Mouse (Mus musculus): ENCODE measurements around the gene Mettl26. TPM values are rescaled to one million over a fixed set of nuclear protein-coding genes. Genes with fewer than 3 reads are reported as not detected.
"Not testable (repeated sequence)": the region's sequence is repeated elsewhere in the genome, so short reads cannot be mapped to it uniquely, and the experiment has no call there.

Gene Mettl26
- total RNA-seq, 2 experiments from 2014 or later: 34.8 to 36.0 TPM

DNA sequence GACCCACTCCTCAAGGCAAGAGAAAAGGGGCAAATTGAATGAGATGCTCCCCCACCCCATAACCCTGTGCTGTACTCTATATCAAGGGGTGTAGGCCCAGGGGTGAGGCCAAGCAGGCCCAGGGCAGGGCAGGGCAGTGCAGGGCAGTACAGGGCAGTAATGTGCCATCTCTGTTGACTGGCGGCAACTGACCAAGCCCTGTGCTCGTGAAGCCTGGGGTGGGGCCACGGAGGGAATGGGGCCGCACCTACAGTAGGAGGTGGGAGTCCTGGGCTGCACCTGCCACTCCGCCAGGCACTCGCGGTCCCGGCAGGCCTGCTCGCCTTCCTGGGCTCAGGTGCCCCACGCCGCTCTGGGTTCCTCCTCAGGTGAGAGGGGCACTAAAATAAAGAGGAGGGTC lies 9.6 kb upstream of the Mettl26 start:
- intact Hi-C loops (cut with DNase I): no loop called here
- no peak for DNase-seq (ENCODE audit: extremely low spot score in 1 of 2, low spot score in 2 of 2)

DNA sequence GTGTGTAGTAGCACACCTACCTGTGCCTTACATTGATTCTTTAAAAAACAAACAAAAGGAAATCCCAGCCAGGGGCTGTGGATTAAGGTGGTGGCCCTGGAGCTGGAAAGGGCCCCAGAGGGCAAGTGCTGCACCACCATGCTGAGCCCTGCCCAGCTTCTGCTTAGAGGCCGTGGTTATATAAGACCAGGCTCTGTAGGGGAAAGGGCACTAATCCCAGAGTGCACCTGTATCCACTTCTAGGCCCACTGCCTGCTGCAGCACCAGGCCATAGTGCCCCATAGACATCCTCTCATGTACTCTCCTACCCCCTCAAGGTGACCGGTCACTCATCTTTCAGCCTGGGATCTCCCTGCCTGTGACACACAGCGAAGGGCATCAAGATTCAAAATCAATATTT lies 8.7 kb upstream of the Mettl26 start:
- intact Hi-C loops (cut with DNase I): no loop called here
- no peak for DNase-seq (ENCODE audit: extremely low spot score in 1 of 2, low spot score in 2 of 2)

DNA sequence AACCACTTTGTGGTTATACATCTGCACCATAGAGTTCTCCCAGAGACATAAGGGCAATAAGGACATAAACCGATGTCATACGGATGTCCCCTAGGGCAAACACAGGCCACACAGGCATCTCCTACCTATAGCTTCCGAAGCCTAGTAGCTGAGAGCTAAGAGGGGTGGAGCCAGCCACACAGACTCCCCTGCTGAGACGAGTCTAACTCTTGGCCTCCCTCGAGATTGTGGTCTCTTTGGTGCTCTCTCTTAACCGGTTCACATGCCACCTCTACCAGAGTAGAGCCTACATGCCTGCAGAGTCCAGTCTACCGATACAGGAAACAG lies 7.4 kb upstream of the Mettl26 start:
- intact Hi-C loops (cut with DNase I): no loop called here
- DNase-seq (ENCODE audit: extremely low spot score in 1 of 2, low spot score in 2 of 2): no peak

DNA sequence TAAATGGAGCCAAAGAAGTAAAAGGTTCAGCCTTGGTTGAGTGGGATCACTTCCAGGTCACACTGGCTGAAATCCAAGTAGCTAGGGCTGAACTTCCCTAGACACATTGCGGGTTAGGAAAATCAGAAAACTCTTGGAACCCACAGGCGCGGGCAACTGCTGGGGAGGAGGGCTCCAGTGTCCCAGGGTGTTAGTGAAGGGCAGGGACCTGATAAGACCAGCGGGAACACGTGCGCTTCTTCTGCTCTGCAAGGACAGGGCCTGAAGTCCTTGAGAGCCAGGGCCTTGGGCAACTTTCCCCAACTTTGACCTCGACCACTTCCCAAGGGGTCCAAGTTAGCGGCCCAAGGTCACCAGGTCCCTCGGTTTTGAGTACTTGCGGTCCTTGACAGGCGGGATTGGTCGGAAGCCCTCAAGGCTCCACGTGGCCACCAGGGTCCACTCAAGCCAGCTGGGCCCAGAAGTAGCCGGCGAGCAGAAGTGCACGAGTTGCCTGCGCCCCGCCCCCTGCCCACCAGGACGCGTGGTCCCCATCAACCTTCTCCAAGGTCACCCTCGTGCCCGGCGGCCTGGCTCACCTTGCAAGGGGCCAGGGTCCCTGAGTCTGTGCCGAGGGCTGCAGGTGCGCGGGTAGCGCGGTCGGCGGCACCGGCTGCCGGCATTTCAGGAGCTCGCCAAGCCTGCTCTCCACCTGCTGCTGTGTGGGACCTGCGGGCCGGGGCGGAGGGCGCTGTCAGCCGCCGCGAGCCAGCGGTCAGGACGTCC lies 6.9 kb upstream of the Mettl26 start:
- peak in 1 of 2 experiments; percentile 69 for DNase-seq (ENCODE audit: extremely low spot score in 1 of 2, low spot score in 2 of 2)
- intact Hi-C loops (cut with DNase I): no loop called here

DNA sequence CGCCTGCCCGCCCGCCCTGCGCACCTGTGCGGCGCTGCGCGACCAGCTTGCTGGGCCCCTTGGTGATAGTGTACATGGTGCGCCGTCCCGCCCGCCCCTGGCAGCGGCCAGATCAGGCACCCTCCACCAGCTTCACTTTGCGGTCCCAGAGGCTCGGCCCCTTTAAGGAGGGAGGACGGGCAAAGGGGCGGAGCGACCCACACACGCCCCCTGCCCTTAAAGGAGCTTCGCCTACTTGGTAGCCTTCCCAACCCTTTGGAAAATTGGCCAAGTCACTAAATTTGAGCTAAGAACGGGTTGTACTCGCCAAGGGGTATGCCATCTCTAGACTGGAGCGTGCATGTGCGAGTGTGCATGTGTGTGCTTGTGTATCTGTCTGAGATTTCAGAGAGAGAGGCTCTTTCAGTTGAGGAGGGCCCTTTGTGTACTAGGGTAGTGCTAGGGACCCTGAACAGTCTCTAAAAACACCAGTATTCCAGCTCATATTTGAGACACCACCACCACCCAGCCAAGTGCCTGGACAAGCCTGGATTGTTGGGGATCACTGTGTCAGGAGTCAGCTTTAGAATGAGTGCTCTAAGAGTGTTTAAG lies 6.2 kb upstream of the Mettl26 start, which contains the start of gene Mcrip2:
Mcrip2 (minus strand) TSS at position 164 of the 591 bp plus-strand sequence.
- intact Hi-C loops (cut with DNase I): no loop called here

DNA sequence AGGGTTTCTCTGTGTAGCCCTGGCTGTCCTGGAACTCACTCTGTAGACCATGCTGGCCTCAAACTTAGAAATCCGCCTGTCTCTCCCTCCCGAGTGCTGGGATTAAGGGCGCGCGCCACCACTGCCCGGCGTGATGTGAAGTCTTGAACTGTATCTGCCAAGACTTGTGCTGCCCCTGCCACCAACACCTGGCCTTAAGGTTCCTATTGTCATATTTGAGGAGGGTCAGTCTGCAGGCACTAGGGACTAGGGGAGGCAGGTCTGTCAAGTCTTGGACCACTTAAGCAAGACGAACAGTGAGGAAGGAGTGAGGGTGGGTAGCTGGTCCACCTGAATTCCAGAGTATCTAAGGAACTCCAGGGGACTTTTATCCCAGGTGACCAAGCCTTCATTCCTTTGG lies 5.4 kb upstream of the Mettl26 start:
- intact Hi-C loops (cut with DNase I): no loop called here
- no peak for DNase-seq (ENCODE audit: extremely low spot score in 1 of 2, low spot score in 2 of 2)

More for the DNA sequence above, 6.2 kb upstream of the Mettl26 start, which contains the start of gene Mcrip2:
- DNase-seq (ENCODE audit: extremely low spot score in 1 of 2, low spot score in 2 of 2): peak in 1 of 2 experiments; percentile 90

DNA sequence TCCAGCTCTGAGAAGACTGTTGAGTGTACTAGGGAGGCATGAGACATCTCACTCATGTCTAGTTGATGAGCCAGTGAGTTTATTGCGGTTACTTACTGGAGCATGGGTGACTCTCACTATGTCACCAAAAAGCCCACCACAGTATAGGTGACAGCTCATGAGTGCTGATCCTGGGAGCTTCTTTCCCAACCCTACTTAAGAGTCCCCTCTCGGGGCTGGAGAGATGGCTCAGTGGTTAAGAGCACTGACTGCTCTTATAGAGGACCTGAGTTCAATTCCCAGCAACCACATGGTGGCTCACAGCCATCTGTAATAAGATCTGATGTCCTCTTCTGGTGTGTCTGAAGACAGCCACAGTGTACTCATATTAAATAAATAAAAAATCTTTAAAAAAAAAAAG lies 4.9 kb upstream of the Mettl26 start:
- DNase-seq (ENCODE audit: extremely low spot score in 1 of 2, low spot score in 2 of 2): no peak
- intact Hi-C loops (cut with DNase I): no loop called here

DNA sequence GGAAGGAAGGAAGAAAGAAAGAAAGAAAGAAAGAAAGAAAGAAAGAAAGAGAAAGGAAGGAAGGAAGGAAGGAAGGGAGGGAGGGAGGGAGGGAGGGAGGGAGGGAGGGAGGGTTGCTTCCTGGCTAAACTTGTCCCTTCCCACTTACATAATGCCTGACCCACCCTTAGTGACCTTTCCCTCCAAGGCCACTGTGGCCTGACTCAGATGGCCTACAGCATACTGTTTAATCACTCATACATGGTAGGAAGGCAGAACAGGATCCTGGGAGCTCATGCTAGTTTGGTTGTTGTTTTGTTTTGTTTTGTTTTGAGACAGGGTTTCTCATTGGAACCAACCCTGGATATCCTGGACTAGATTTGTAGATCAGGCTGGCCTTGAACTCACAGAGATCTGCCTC lies 3.3 kb upstream of the Mettl26 start:
- intact Hi-C loops (cut with DNase I); DNase-seq (ENCODE audit: extremely low spot score in 1 of 2, low spot score in 2 of 2): not testable (repeated sequence)

DNA sequence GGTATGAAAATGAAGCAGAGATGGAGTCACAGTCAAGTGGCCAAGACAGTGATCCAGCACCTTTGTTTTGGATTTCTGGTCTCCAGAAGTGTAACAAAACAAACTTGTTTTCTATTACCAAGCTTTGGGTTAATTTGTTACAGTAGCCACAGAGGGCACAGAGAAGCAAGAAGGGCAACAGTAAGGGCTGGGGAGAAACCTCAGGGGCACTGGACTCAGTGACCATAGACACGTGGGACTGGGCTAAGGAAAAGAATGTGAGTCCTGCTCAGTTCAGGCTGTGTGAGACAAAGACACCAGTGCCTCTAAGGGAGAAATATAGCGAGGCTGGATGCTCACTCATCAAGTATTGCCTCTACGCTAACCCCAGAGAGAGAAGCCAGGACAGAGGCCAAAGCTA lies 2.2 kb upstream of the Mettl26 start:
- intact Hi-C loops (cut with DNase I): no loop called here

DNA sequence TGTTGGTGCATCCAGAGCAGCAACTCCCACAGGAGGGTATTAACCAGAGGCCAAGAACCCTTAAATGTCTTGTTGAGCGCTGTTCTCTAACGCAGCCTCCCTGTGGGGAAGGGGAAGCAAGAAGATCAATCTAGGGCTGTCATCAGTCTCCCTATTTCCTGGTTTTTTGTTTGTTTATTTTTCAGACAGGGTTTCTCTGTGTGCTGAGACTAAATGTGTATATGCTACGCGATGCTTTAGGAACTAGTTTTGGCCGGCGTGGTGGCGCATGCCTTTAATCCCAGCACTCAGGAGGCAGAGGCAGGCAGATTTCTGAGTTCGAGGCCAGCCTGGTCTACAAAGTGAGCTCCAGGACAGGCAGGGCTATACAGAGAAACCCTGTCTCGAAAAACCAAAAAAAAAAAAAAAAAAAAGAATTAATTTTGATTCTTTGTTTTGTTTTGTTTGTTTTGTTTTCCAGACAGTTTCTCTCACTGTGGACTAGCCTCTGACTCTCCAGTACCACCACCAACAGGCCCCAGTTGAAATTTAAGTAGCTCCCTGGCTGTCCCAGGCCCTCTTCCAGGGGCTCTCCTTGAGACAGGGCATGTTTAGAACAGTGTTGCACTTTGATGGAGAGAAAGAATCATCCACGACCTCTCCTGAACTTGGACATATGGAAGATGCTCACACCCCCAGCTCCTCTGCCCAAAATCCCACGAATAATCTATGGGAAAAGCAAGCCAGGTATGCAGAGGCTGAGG lies 1.3 kb upstream of the Mettl26 start:
- intact Hi-C loops (cut with DNase I): no loop called here
- DNase-seq (ENCODE audit: extremely low spot score in 1 of 2, low spot score in 2 of 2): no peak

More for the DNA sequence above, 2.2 kb upstream of the Mettl26 start:
- DNase-seq (ENCODE audit: extremely low spot score in 1 of 2, low spot score in 2 of 2): no peak

DNA sequence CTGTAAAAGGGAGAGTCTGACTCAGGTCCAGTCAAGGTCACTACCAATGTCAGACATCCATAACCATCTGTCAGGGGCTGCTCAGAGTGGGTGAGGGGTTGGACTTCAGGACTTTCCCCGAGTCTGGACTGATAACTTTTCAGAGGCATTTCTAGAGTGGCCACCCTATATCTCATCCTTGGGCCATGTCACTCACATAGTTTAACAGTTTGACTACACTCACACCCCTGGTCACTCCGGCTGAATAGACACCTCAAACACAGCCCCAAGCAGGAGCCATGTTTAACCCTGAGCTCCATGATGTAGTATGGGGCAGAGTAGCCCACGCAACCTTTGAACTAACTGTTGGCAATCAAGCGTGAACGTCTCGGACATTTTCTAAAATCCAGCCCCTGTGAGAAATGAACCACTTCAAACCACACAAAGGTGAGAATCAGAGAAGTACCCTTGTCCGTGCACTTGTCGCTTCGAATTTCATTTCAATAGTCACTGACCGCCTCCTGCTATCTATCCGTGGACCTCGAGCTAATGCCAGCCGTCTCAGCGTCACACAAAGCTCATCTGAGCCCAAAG lies 640 bp upstream of the Mettl26 start:
- intact Hi-C loops (cut with DNase I): no loop called here
- DNase-seq (ENCODE audit: extremely low spot score in 1 of 2, low spot score in 2 of 2): no peak

DNA sequence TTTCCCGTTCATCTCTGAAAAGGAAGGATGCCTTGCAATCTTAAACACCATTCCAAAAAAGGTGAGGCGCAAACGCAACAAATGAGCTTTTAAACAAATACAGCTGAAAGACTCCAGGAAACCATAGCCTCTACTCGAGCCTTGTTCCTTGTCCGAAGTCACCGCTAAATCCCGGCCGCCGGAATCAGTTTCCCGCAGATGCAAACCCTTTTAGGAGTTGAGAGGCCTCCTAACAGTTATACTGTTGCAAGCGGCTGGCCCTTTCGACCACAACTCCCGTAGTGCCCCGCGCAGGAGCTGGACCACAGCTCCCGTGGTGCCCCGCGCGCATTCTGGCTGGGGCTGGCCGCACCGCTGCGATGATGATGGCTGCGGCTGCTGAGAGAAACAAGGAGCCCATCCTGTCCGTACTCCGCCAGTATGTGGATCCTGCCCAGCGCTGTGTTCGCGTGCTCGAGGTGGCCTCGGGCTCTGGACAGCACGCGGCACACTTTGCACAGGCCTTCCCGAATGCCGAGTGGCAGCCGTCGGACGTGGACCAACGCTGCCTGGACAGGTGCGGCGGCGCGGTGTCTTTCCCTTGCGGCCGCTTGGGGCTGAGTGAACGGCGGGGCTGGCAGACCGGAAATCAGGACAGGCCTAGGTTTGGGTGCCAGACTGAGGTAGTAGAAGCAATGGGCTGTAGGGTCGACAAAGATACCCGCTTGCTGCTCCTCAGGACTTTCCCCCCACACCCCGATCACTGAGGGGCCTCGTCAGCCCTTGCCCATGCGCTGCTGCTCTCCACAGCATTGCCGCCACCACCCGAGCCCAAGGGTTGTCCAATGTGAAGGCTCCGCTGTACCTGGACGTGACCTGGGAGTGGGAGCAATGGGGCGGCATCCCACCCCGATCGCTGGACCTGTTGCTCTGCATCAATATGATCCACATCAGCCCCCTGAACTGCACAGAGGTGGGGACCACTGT lies 580 bp downstream of the Mettl26 start:
- intact Hi-C loops (cut with DNase I): no loop called here
- DNase-seq (ENCODE audit: extremely low spot score in 1 of 2, low spot score in 2 of 2): peak; percentile 89 to 94

DNA sequence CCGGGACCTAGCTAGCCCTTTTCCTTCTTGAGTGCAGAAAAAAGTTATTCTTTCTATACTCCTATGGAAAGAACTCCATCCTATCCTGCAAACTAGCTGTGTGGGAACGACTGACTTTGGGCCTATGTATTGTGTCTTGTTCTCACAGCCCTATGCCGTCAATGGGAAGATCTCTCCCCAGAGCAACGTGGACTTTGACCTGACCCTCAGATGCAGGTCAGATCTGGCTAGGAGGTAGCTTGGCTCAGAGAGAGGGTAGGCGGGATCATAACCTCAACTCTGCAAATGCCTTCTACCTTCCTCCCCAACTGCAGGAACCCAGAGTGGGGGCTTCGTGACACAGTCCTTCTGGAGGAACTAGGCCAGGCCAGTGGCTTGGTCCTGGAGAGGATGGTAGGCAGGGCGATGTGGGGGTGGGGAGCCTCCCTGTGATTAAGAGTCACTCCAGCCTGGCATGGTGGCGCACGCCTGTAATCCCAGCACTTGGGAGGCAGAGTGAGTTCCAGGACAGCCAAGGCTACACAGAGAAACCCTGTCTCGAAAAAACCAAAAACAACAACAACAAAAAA lies 1.6 kb downstream of the Mettl26 start:
- intact Hi-C loops (cut with DNase I): no loop called here
- DNase-seq (ENCODE audit: extremely low spot score in 1 of 2, low spot score in 2 of 2): no peak

DNA sequence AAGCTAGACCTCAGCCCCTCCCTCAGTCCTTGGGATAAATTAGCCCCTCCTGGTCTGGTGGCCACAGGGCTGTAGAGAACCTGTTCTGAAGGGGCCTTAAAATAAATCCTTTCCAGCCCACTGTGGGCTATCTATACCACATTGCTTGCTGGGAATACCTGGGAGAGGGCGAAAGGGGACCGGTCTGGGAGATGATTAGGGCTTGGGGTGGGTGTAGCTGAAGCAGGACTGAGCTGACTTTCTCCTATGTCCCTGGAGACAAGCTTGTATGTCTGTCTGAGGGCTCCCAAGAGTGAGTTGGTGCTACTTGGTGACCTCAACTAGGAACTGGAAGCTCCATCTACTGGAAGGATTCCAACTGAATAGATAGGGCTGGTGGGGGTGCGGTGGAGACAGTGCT lies 2.2 kb downstream of the Mettl26 start:
- intact Hi-C loops (cut with DNase I): no loop called here
- no peak for DNase-seq (ENCODE audit: extremely low spot score in 1 of 2, low spot score in 2 of 2)

DNA sequence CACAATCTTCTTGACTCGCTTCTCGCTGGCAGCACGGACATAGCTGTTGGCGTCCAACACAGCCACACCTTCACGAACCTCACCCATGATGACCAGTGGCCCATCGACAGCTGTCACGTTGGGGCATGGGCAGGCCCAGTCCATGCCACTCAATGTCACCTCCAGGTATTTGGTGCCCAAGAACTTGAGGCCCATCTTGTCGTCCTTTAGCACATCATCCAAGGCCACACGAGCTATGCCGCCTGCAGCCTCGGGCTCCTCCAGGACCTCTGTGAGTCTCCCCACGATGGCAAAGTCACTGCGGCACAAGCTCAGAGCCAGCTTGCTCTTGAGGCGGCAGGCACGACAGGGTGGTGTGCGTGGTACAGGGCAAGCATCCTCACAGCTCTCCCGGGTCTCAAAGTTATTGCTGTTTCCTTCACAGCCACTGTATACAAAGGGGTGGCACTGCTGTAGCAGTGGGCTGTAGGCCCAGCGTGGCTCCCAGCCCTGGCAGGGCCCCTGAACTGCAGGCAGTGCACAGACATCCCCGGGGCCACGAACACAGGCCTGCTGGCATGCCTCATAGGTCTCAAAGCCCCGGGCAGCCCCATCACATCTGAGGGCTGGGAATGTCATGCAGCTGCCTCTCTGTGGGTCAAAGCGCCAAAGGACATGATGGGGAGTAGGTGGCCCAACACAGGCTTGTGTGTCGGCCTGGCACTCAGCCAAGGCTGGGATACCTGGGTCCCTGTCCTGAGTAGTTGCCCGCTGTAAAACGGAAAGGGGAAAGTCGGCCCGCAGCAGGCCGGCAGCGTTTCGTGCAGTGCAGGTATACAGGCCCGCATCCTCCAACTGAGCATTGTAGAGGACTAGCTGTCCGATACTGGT lies 3.1 kb downstream of the Mettl26 start:
- DNase-seq (ENCODE audit: extremely low spot score in 1 of 2, low spot score in 2 of 2): peak in 1 of 2 experiments; percentile 55
- intact Hi-C loops (cut with DNase I): no loop called here

DNA sequence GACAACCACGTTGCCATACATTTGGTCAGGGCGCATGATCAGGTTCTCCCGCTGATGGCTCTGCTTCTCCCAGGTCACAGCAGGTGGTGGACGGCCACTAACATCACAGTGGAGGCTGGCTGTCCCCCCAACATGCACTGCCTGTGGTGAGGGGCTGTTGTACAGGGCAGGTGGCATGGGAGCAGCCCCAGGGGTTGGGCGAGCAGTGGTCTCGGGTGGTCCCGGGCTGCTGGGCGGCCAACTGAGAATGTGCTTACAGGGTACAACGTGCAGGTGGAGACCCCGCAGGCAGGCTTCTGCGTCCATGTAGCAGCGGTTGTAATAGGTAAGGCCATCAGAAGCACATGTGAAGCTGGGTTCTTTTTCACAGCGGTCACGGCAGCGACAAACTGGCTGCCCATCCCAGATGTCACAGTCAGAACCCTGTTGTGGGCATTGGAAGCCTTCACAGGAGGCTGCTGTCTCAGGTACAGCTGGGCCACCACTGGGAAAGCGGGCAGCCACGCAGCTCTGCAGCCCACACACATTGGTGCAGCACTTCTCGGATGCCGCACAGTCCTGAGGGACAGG lies 3.8 kb downstream of the Mettl26 start:
- intact Hi-C loops (cut with DNase I): no loop called here
- DNase-seq (ENCODE audit: extremely low spot score in 1 of 2, low spot score in 2 of 2): no peak

DNA sequence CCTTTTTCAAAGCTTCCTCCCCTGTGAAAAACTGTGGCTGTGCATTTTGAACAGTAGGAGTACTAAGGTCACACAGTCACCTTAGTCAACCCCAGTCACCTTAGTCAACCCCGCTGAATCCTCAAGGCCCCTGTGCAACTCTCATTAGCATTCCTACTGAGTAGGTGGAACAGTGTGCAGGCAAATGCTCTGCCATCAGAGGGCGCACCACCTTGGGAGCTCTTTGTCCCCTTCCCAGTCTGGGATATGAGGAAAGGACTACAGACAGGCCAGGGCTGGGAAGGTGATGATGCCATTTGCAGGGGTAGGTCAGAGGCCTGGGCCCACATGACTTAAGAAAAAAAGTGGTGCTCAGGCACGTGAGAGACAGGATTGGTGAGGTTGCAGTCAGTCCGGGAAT lies 4.4 kb downstream of the Mettl26 start:
- intact Hi-C loops (cut with DNase I): no loop called here
- peak in 1 of 2 experiments; percentile 69 for DNase-seq (ENCODE audit: extremely low spot score in 1 of 2, low spot score in 2 of 2)

All from left cerebral cortex, postnatal 10 days (tissue).